Mouse (Mus musculus) heart, embryonic 14.5 days (tissue): Measurements from ENCODE around the gene Reps2. TPM values are rescaled to one million over a fixed set of nuclear protein-coding genes. Genes with fewer than 3 reads are reported as not detected.

Experiments used
- ATAC-seq: fragments of 200-750 bp; cut with Nextera tagmentation; 2 replicates; pipeline ENCODE4 v1.8.0; 2017; ENCODE audit warnings: low read depth, moderate TSS enrichment; ENCODE audit not compliant: insufficient number of reproducible peaks, insufficient read depth, low FRiP score
- H3K27ac ChIP-seq, 2 experiments: fragments of 200-500 bp in 1 of 2; fragments of 300-500 bp in 1 of 2; sonication (generic) in 1 of 2; replicated peaks in 1 of 2; 2 replicates each; pipeline ENCODE4 v1.5.1; 2012 to 2014; ENCODE audit warnings: low read depth in 2 of 2, low read length in 2 of 2, control low read depth in 1 of 2, mild to moderate bottlenecking in 1 of 2, mixed read lengths in 1 of 2; ENCODE audit not compliant: control insufficient read depth in 1 of 2, insufficient read depth in 1 of 2
- H3K27me3 ChIP-seq: fragments of 300-500 bp; sonication (generic); 2 replicates; pipeline ENCODE4 v1.6.1; 2014; ENCODE audit warnings: mild to moderate bottlenecking, low read length, control low read depth; ENCODE audit not compliant: control insufficient read depth, insufficient read depth
- H3K36me3 ChIP-seq: fragments of 300-500 bp; sonication (generic); 2 replicates; pipeline ENCODE4 v1.6.1; 2014; ENCODE audit warnings: mild to moderate bottlenecking, control low read depth, low read length, mixed read lengths; ENCODE audit not compliant: control insufficient read depth, insufficient read depth
- H3K4me1 ChIP-seq, 2 experiments: fragments of 200-500 bp in 1 of 2; fragments of 300-500 bp in 1 of 2; sonication (generic) in 1 of 2; 2 replicates each; pipeline ENCODE4 v1.6.1; 2012 to 2014; ENCODE audit warnings: low read length in 2 of 2, control low read depth in 1 of 2, mixed read lengths in 1 of 2; ENCODE audit not compliant: control insufficient read depth in 2 of 2, insufficient read depth in 2 of 2
- H3K4me2 ChIP-seq: fragments of 300-500 bp; sonication (generic); 2 replicates; pipeline ENCODE4 v1.6.1; 2014; ENCODE audit warnings: mild to moderate bottlenecking, low read length
- H3K4me3 ChIP-seq, 2 experiments: fragments of 200-500 bp in 1 of 2; fragments of 300-500 bp in 1 of 2; sonication (generic) in 1 of 2; 2 replicates each; pipeline ENCODE4 v1.5.1; 2012 to 2014; ENCODE audit warnings: low read length in 2 of 2, mild to moderate bottlenecking in 2 of 2, control low read depth in 1 of 2, low read depth in 1 of 2, moderate library complexity in 1 of 2; ENCODE audit not compliant: control insufficient read depth in 1 of 2, insufficient read depth in 1 of 2
- H3K9ac ChIP-seq: fragments of 300-500 bp; sonication (generic); 2 replicates; pipeline ENCODE4 v1.6.1; 2014; ENCODE audit warnings: mild to moderate bottlenecking, low read length
- H3K9me3 ChIP-seq: fragments of 300-500 bp; sonication (generic); 2 replicates; pipeline ENCODE4 v1.6.1; 2016; ENCODE audit warnings: low read length, control low read depth; ENCODE audit not compliant: control insufficient read depth
- WGBS: fragments of 180-500 bp; shearing (Covaris S2); extraction: QIAGEN DNeasy Blood & Tissue Kit; methylation state at CpG from one replicate; pipeline ENCODE4 v1.1.7; 2014; 5-methylcytosine and 5-hydroxymethylcytosine counted together
- polyA plus RNA-seq: library from polyadenylated mRNA; unstranded; fragments of >200 nt; fragmentation: Nextera tagmentation; extraction: Ambion mirVana; gene quantifications from 2 replicates; pipeline ENCODE4 v1.2.1, GENCODE M21; 2014

The Reps2 gene
- polyA plus RNA-seq, 1 experiment from 2014 or later: 0.57 TPM

- H3K9ac ChIP-seq: no peak overlapping the region
- no peaks in the 10 kb centered on the region for H3K27me3 ChIP-seq
- no peak overlapping the region for H3K4me3 ChIP-seq
- no peak for ATAC-seq
- H3K4me1 ChIP-seq: no peaks in the 10 kb centered on the region
- H3K27ac ChIP-seq: no peak overlapping the region
- H3K9me3 ChIP-seq: no peaks in the 10 kb centered on the region
- H3K4me2 ChIP-seq: no peak overlapping the region
- H3K36me3 ChIP-seq: no peaks in the 10 kb centered on the region
- 72% methylated on average over 6 of the region's 6 CpGs for WGBS
These were observed 195.5 kb downstream of the Reps2 start for GRCm38 (mm10) chrX:162447974-162448373.

GRCm38 (mm10) chrX:162446678-162447318 is 196.7 kb downstream of the Reps2 start:
- no peak overlapping the region for H3K4me3 ChIP-seq
- H3K4me2 ChIP-seq: no peak overlapping the region
- ATAC-seq: no peak
- H3K27me3 ChIP-seq: no peaks in the 10 kb centered on the region
- H3K4me1 ChIP-seq: no peaks in the 10 kb centered on the region
- no peaks in the 10 kb centered on the region for H3K36me3 ChIP-seq
- no peak overlapping the region for H3K27ac ChIP-seq
- WGBS: 87% methylated on average over 2 of the region's 2 CpGs
- H3K9ac ChIP-seq: no peak overlapping the region
- H3K9me3 ChIP-seq: no peaks in the 10 kb centered on the region

DNA sequence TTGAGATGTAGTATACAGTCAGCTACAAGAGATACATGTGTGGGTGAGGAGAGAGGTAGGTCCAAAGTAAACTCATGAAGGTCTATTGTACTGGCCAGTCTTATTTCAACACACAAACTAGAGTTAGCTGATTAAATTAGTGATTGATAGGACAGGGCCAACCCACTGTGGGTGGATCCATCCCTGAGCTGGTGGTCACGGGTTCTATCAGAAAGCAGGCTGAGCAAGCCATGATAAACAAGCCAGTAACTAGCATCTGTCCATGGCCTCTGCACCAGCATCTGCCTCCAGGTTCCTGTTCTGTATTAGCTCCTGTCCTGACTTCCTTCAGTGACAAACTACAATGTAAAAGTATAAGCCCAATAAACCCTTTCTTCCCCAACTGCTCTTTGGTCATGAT is 200.1 kb downstream of the Reps2 start:
- Histone ChIP-seq H3K4me1 (no peaks in the 10 kb centered on the region), H3K4me3 (no peak overlapping the region), H3K9me3 (no peaks in the 10 kb centered on the region), H3K4me2 (no peak overlapping the region), H3K9ac (no peak overlapping the region), H3K36me3 (no peaks in the 10 kb centered on the region), H3K27me3 (no peaks in the 10 kb centered on the region), H3K27ac (no peak overlapping the region)
- 58% methylated on average over 1 of the region's 1 CpGs for WGBS
- ATAC-seq: no peak

DNA sequence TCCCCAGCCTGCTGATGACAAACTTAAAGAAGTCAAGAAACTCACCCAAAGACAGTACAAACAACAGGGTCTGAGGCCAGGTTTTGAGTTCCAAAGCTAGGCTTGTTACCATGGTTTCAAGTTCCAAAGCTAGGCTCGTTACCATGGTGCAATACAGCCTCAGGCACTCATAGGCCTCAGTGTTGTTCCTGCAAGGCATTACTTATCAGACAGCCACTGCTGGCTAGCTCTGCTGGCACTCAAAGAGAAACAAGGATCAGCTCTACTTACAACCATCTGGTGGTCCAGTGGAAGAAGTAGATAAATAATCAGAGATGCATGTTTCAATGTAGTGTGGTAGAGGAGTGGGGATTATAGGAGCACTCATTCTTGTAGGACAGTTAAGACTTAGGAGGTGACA is 200.5 kb downstream of the Reps2 start:
- no peaks in the 10 kb centered on the region for H3K36me3 ChIP-seq
- no peak overlapping the region for H3K27ac ChIP-seq
- WGBS: 50% methylated on average over 1 of the region's 1 CpGs
- no peaks in the 10 kb centered on the region for H3K4me1 ChIP-seq
- H3K9me3 ChIP-seq: no peaks in the 10 kb centered on the region
- H3K27me3 ChIP-seq: no peaks in the 10 kb centered on the region
- H3K4me3 ChIP-seq: no peak overlapping the region
- ATAC-seq: no peak
- no peak overlapping the region for H3K9ac ChIP-seq
- no peak overlapping the region for H3K4me2 ChIP-seq

- Histone ChIP-seq H3K9ac (no peak overlapping the region), H3K4me2 (no peak overlapping the region), H3K4me3 (no peak overlapping the region), H3K27ac (no peak overlapping the region), H3K36me3 (no peaks in the 10 kb centered on the region), H3K27me3 (no peaks in the 10 kb centered on the region), H3K4me1 (no peaks in the 10 kb centered on the region), H3K9me3 (no peaks in the 10 kb centered on the region)
- no peak for ATAC-seq
- 68% methylated on average over 5 of the region's 5 CpGs for WGBS
These were observed 210.5 kb downstream of the Reps2 start for GRCm38 (mm10) chrX:162432776-162433543.

DNA sequence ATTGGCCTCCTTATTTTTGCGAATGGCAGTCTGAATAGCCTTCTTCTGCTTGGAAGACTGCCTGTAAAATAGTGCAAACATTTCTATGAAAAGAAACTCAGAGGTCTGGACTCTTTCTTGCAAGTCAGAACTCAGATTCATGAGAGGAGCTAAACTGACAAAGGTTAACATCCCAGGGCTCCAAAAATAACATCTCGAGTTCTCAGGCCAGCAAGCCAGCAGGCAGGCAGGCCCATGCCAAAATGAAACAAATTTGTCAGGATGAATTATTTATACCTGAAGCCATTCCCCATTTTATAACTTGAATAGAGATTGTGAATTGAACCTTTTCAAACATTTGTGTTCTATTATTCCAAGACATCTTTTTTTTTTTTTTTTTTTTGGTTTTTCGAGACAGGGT is 215.8 kb downstream of the Reps2 start:
- Histone ChIP-seq H3K4me1 (no peaks in the 10 kb centered on the region), H3K9ac (no peak overlapping the region), H3K27ac (no peak overlapping the region), H3K9me3 (no peaks in the 10 kb centered on the region), H3K36me3 (no peaks in the 10 kb centered on the region), H3K4me3 (no peak overlapping the region), H3K4me2 (no peak overlapping the region), H3K27me3 (no peaks in the 10 kb centered on the region)
- ATAC-seq: no peak
- WGBS: 61% methylated on average over 2 of the region's 3 CpGs

DNA sequence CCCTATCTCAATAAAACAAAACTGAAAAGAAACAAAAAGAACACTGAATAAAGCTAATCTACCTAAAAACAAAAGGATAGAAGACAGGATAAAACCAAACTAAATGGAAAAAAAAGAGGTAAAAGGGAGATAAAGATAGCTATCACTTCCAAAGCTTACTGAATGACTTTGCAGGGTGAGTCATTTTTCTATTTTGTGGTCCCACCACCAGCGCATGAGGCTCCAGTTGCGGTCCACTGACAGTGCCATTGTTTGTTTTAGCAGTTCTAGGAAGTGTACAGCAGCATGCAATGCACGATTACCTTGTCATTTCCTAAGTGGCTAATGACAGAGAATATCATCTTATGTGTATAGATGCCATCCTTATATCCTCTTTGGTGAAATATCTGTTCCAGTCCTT is 224.0 kb downstream of the Reps2 start:
- no peak overlapping the region for H3K9ac ChIP-seq
- no peak overlapping the region for H3K27ac ChIP-seq
- 66% methylated on average over 3 of the region's 3 CpGs for WGBS
- no peak overlapping the region for H3K4me2 ChIP-seq
- H3K9me3 ChIP-seq: no peaks in the 10 kb centered on the region
- ATAC-seq: no peak
- no peaks in the 10 kb centered on the region for H3K36me3 ChIP-seq
- H3K27me3 ChIP-seq: no peaks in the 10 kb centered on the region
- H3K4me3 ChIP-seq: no peak overlapping the region
- H3K4me1 ChIP-seq: no peaks in the 10 kb centered on the region
